Mouse (Mus musculus) spleen, postnatal 10 days (tissue): ENCODE data around the gene Wdr76.
"Not testable (repeated sequence)": the region's sequence is repeated elsewhere in the genome, so short reads cannot be mapped to it uniquely, and the experiment has no call there.

Experiments
- DNase-seq, 2 experiments: peaks; one replicate each; pipeline ENCODE4 v3.0.0; 2021 to 2022; ENCODE audit warnings: low spot score in 2 of 2

Gene Wdr76

GRCm38 (mm10) chr2:121518711-121519110 is 12.2 kb downstream of the Wdr76 start:
- DNase-seq = not testable (repeated sequence)

GRCm38 (mm10) chr2:121522006-121522405 is 15.5 kb downstream of the Wdr76 start:
- DNase-seq = no peak

- DNase-seq = not testable (repeated sequence)
Measured at GRCm38 (mm10) chr2:121522830-121523229, 16.3 kb downstream of the Wdr76 start.

- DNase-seq = no peak
Measured at GRCm38 (mm10) chr2:121525056-121525455, 18.5 kb downstream of the Wdr76 start.

GRCm38 (mm10) chr2:121544829-121545228 is 38.3 kb downstream of the Wdr76 start:
- DNase-seq = no peak

GRCm38 (mm10) chr2:121549630-121550029 is 43.1 kb downstream of the Wdr76 start:
- no peak for DNase-seq

- no peak for DNase-seq
Measured at GRCm38 (mm10) chr2:121551271-121551670, 44.7 kb downstream of the Wdr76 start.

GRCm38 (mm10) chr2:121563117-121563516 is 56.6 kb downstream of the Wdr76 start:
- DNase-seq = no peak

- DNase-seq = no peak
Measured at GRCm38 (mm10) chr2:121565911-121566310, 59.4 kb downstream of the Wdr76 start.

GRCm38 (mm10) chr2:121570049-121570448 is 63.5 kb downstream of the Wdr76 start:
- DNase-seq = no peak

- DNase-seq = no peak
Measured at GRCm38 (mm10) chr2:121570999-121571655, 64.6 kb downstream of the Wdr76 start.

GRCm38 (mm10) chr2:121571780-121572179 is 65.3 kb downstream of the Wdr76 start:
- peak; percentile 64 to 79 for DNase-seq

GRCm38 (mm10) chr2:121574066-121574630 is 67.6 kb downstream of the Wdr76 start:
- DNase-seq = no peak

GRCm38 (mm10) chr2:121575741-121576201 is 69.2 kb downstream of the Wdr76 start:
- DNase-seq = no peak

- no peak for DNase-seq
Measured at GRCm38 (mm10) chr2:121582809-121583376, 76.4 kb downstream of the Wdr76 start.

- no peak for DNase-seq
Measured at GRCm38 (mm10) chr2:121583468-121584116, 77.1 kb downstream of the Wdr76 start.

- no peak for DNase-seq
Measured at GRCm38 (mm10) chr2:121584705-121585104, 78.2 kb downstream of the Wdr76 start.

- DNase-seq = no peak
Measured at GRCm38 (mm10) chr2:121587523-121588308, 81.2 kb downstream of the Wdr76 start.

- no peak for DNase-seq
Measured at GRCm38 (mm10) chr2:121588309-121588694, 81.8 kb downstream of the Wdr76 start.

- DNase-seq = no peak
Measured at GRCm38 (mm10) chr2:121594131-121594530, 87.6 kb downstream of the Wdr76 start.
